Mouse (Mus musculus) liver, embryonic 14.5 days (tissue): ENCODE measurements around the gene Gpr62. TPM values are rescaled to one million over a fixed set of nuclear protein-coding genes. Genes with fewer than 3 reads are reported as not detected.

Experiments
- ATAC-seq: fragments of 200-750 bp; cut with Nextera tagmentation; 2 replicates; pipeline ENCODE4 v1.8.0; 2017; ENCODE audit warnings: moderate number of reproducible peaks, mild to moderate bottlenecking, moderate library complexity; ENCODE audit not compliant: insufficient read depth
- DNase-seq, 3 experiments: peaks; one replicate each; pipeline ENCODE4 v3.0.0-alpha.2; 2012 to 2013; ENCODE audit warnings: low read depth in 3 of 3, low spot score in 3 of 3
- H3K27ac ChIP-seq: fragments of 300-500 bp; sonication (generic); 2 replicates; pipeline ENCODE4 v1.5.1; 2014; ENCODE audit warnings: moderate library complexity, mild to moderate bottlenecking, control low read depth, inconsistent platforms
- H3K27me3 ChIP-seq: fragments of 300-500 bp; sonication (generic); 2 replicates; pipeline ENCODE4 v1.6.1; 2014; ENCODE audit warnings: mild to moderate bottlenecking, low read length, moderate library complexity; ENCODE audit not compliant: control insufficient read depth, insufficient read depth
- H3K36me3 ChIP-seq: fragments of 300-500 bp; sonication (generic); replicated peaks from 2 replicates; pipeline ENCODE4 v1.6.1; 2014; ENCODE audit warnings: low read depth; ENCODE audit not compliant: control insufficient read depth, insufficient read depth
- H3K4me1 ChIP-seq, 2 experiments: fragments of 200-500 bp in 1 of 2; fragments of 300-500 bp in 1 of 2; sonication (generic) in 1 of 2; replicated peaks; 2 replicates each; pipeline ENCODE4 v1.6.1; 2012 to 2014; ENCODE audit warnings: antibody characterized with exemption in 1 of 2, inconsistent platforms in 1 of 2, low read length in 1 of 2; ENCODE audit not compliant: control insufficient read depth in 2 of 2, insufficient read depth in 2 of 2
- H3K4me2 ChIP-seq: fragments of 300-500 bp; sonication (generic); 2 replicates; pipeline ENCODE4 v1.6.1; 2014; ENCODE audit warnings: low read depth, mild to moderate bottlenecking, control low read depth, moderate library complexity
- H3K4me3 ChIP-seq, 2 experiments: fragments of 200-500 bp in 1 of 2; fragments of 300-500 bp in 1 of 2; sonication (generic) in 1 of 2; 2 replicates each; pipeline ENCODE4 v1.5.1; 2012 to 2014; ENCODE audit warnings: low read depth in 2 of 2, low read length in 2 of 2, mild to moderate bottlenecking in 2 of 2, control low read depth in 1 of 2, inconsistent platforms in 1 of 2, moderate library complexity in 1 of 2; ENCODE audit not compliant: insufficient read depth in 1 of 2
- H3K9ac ChIP-seq: fragments of 300-500 bp; sonication (generic); replicated peaks from 2 replicates; pipeline ENCODE4 v1.6.1; 2014; ENCODE audit warnings: mild to moderate bottlenecking, control low read depth, moderate library complexity
- H3K9me3 ChIP-seq: fragments of 300-500 bp; sonication (generic); 2 replicates; pipeline ENCODE4 v1.6.1; 2016; ENCODE audit warnings: low read length, mixed read lengths; ENCODE audit not compliant: control insufficient read depth
- CTCF ChIP-seq: IDR thresholded peaks from 2 replicates; pipeline ENCODE4 v1.5.1; 2016; ENCODE audit warnings: antibody characterized with exemption, low read depth, control low read depth
- EP300 ChIP-seq: IDR thresholded peaks from 2 replicates; pipeline ENCODE4 v1.6.1; 2016; ENCODE audit warnings: antibody characterized with exemption, low read depth
- WGBS: fragments of 180-500 bp; shearing (Covaris S2); extraction: QIAGEN DNeasy Blood & Tissue Kit; methylation state at CpG from one replicate; pipeline ENCODE4 v1.1.7; 2014; ENCODE audit not compliant: insufficient replicate concordance; 5-methylcytosine and 5-hydroxymethylcytosine counted together
- polyA plus RNA-seq, 2 experiments: library from polyadenylated mRNA; depleted of rRNA in 1 of 2; stranded (reverse) in 1 of 2; unstranded in 1 of 2; fragments of >200 nt; fragmentation: Nextera tagmentation in 1 of 2; extraction: Ambion mirVana in 1 of 2; gene quantifications; 2 replicates each; pipeline versions ENCODE4 v1.2.1 to v1.2.3; 2012 to 2014

Gene Gpr62
- polyA plus RNA-seq, 2 experiments: not detected

DNA sequence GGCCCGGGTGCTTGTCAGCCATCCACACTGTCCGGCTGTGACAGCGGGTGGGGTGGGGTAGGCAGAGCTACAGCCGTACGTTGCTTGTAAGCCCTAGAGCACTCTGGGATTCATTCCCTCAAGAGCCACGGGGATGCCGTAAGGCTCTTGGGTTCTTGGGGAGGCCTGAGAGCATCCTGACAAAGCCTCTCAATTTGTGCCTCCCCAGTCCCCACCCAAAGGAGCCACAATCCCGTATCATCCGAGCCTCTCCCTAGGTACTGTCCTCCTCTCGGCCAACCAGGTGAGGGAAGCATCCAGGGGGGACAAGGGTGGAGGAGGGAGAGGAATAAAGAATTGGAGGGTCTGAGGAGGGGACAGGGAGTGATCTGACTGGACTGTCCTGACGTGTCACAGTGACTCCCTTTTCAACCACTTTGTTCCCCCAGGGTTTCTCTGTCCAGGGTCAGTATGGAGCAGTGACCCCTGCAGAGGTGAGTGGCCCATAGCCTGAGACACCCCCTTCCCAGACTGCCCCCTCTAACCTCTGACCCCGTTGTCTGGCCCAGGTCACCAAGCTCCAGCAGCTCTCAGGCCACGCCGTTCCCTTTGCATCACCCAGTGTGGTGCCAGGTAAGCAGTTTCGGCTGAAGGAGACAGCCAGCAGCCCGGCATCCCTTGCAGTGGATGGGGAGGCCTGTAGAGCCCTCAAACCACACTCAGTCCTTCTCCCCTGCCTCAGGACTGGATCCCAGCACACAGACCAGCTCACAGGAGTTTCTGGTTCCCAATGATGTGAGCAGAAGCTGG lies 3.9 kb downstream of the Gpr62 start:
- 73% methylated on average over 16 of the region's 16 CpGs for WGBS
- Histone ChIP-seq H3K36me3 (no peaks in the 10 kb centered on the region), H3K4me3 (no peak overlapping the region), H3K9ac (no peak overlapping the region), H3K4me1 (no peaks in the 10 kb centered on the region), H3K27me3 (peaks cover 20% of the 10 kb centered on the region), H3K9me3 (no peaks in the 10 kb centered on the region), H3K4me2 (no peak overlapping the region), H3K27ac (no peak overlapping the region)
- DNase-seq (no peak), ATAC-seq (no peak)
- TF ChIP-seq EP300: no peak
- no peak for TF ChIP-seq CTCF

DNA sequence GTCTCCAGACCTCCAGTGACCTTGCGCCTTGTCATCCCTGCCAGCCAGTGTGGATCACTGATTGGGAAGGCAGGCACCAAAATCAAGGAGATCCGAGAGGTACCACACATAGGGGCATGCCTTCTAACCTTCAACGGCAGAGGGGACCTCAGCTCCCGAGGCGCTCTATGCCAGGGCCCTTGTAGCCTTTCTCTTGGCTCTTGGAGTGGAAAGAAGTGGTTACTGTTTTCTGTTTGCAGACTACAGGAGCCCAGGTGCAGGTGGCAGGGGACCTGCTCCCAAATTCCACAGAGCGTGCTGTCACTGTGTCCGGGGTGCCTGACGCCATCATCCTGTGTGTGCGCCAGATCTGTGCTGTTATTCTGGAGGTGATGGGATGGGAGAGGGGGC lies 4.7 kb downstream of the Gpr62 start:
- TF ChIP-seq EP300 (no peak), CTCF (no peak)
- H3K27ac ChIP-seq: no peak overlapping the region
- WGBS: 76% methylated on average over 9 of the region's 9 CpGs
- ATAC-seq (no peak), DNase-seq (no peak)
- H3K4me2 ChIP-seq: no peak overlapping the region
- no peaks in the 10 kb centered on the region for H3K4me1 ChIP-seq
- H3K36me3 ChIP-seq: no peaks in the 10 kb centered on the region
- H3K9me3 ChIP-seq: no peaks in the 10 kb centered on the region
- no peak overlapping the region for H3K4me3 ChIP-seq
- no peak overlapping the region for H3K9ac ChIP-seq
- peaks cover 18% of the 10 kb centered on the region for H3K27me3 ChIP-seq

GRCm38 (mm10) chr9:106460401-106461025 lies 5.2 kb downstream of the Gpr62 start:
- no peaks in the 10 kb centered on the region for H3K36me3 ChIP-seq
- ATAC-seq (no peak), DNase-seq (no peak)
- WGBS: 76% methylated on average over 18 of the region's 18 CpGs
- no peaks in the 10 kb centered on the region for H3K9me3 ChIP-seq
- peaks cover 13% of the 10 kb centered on the region for H3K27me3 ChIP-seq
- H3K9ac ChIP-seq: no peak overlapping the region
- H3K4me3 ChIP-seq: no peak overlapping the region
- TF ChIP-seq CTCF (no peak), EP300 (no peak)
- peaks cover 0 to 3% of the 10 kb centered on the region in 2 experiments; a peak in 1 of 4 replicates for H3K4me1 ChIP-seq
- H3K27ac ChIP-seq: no peak overlapping the region
- H3K4me2 ChIP-seq: no peak overlapping the region

GRCm38 (mm10) chr9:106459946-106460345 lies 5.8 kb downstream of the Gpr62 start:
- no peak overlapping the region for H3K27ac ChIP-seq
- ATAC-seq (no peak), DNase-seq (no peak)
- no peaks in the 10 kb centered on the region for H3K36me3 ChIP-seq
- no peak overlapping the region for H3K4me2 ChIP-seq
- WGBS: 71% methylated on average over 15 of the region's 15 CpGs
- H3K9me3 ChIP-seq: no peaks in the 10 kb centered on the region
- no peak overlapping the region for H3K9ac ChIP-seq
- peaks cover 8% of the 10 kb centered on the region for H3K27me3 ChIP-seq
- H3K4me3 ChIP-seq: no peak overlapping the region
- H3K4me1 ChIP-seq: peaks cover 0 to 3% of the 10 kb centered on the region in 2 experiments; a peak in 1 of 4 replicates
- no peak for TF ChIP-seq EP300
- no peak for TF ChIP-seq CTCF

DNA sequence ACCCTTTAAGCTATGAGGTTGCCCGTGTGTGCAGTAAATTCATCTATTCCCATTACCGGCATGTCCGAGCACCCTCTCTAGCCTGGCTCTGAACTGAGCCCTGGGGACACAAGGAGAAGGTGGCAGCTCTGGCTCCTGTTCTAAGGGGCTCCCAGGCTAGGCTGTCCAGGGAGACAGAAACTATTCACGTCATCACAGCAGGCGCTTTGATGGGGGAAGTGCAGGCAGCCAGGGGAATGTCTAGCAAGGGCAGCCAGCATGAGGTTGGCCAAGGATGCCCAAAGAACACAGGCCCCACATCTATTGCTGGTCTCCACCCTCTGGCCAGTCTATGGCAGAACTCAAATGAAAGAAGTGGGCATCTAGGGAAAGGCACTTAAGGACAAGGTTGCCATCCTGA lies 7.8 kb downstream of the Gpr62 start:
- Histone ChIP-seq H3K27ac (no peak overlapping the region), H3K4me2 (no peak overlapping the region), H3K36me3 (no peaks in the 10 kb centered on the region), H3K4me3 (no peak overlapping the region), H3K27me3 (peaks cover 9% of the 10 kb centered on the region), H3K9me3 (no peaks in the 10 kb centered on the region), H3K4me1 (peaks cover 4 to 6% of the 10 kb centered on the region in 2 experiments), H3K9ac (no peak overlapping the region)
- ATAC-seq (no peak), DNase-seq (no peak)
- WGBS: 75% methylated on average over 5 of the region's 5 CpGs
- no peak for TF ChIP-seq EP300
- no peak for TF ChIP-seq CTCF
